Mouse (Mus musculus) monocyte, adult 5-6 weeks (primary cell): ENCODE results near the gene Zfp646. TPM values are rescaled to one million over a fixed set of nuclear protein-coding genes. Genes with fewer than 3 reads are reported as not detected.
"Not testable (repeated sequence)": the region's sequence is repeated elsewhere in the genome, so short reads cannot be mapped to it uniquely, and the experiment has no call there.

Experiments
- ATAC-seq: fragments of 153-309, 156-312 bp; replicated peaks from 2 replicates; pipeline ENCODE4 v1.8.0; 2017; ENCODE audit warnings: mild to moderate bottlenecking; ENCODE audit not compliant: low TSS enrichment, insufficient number of reproducible peaks, severe bottlenecking, poor library complexity, low FRiP score
- total RNA-seq: library from RNA; stranded (forward); fragments of 200-1000, 200-491, 200-594 nt; gene quantifications from 3 replicates; pipeline ENCODE4 v1.2.3, GENCODE M21; 2017

Zfp646 gene
- total RNA-seq, 1 experiment from 2014 or later = 49.9 TPM

DNA sequence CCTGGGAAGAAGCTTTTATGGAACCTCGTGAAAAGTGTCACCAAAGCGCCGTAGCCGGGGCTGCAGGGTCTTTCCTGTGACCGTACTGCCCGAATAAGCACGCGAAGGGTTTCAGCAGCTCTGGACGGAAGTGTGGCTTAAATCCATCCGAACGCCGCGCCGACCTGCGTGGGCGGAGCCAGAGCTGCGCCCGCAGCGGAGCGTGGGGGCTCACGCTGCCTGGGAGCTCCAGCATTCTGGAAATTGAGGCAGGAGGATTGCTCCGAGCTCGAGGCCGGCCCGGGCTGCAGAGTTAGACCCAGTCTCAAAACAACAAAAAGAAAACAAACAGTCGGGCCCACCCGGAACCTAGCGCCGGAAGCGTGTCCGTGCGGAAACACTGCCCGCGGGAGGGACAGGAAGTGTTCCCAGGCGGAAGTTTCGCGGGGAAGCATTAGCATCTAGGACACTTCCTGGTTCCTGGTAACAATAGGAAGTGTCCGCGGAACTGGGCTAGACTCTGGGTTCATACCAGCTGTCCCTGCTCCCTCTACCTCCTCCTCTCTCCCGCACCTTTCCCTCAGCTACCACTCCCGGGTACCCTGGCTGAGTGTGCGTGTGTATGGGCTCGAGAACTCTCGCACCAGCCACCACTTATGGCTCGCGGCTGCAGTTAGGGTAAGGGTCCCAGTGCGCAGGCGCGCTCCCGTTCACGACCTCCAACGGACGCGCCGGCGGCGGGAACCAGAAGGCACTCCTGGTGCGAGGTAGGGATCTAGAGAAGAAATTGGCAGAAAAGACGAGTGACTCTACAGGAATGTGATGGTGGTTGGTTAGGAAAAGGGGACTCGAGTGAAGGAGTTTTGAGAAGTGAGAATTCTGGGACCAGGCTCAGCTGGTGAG, 687 bp downstream of the Zfp646 start, which contains the start of gene Zfp668:
Gene Zfp668, minus strand, starts transcription at position 362 of the 882 bp plus-strand sequence.
- ATAC-seq = peak; percentile 79

GRCm38 (mm10) chr7:127879301-127879700, 3.3 kb downstream of the Zfp646 start:
- ATAC-seq = no peak

- no peak for ATAC-seq
Observed at GRCm38 (mm10) chr7:127880431-127880830, 4.4 kb downstream of the Zfp646 start.

- ATAC-seq = no peak
Observed at GRCm38 (mm10) chr7:127885951-127886350, 9.9 kb downstream of the Zfp646 start.

DNA sequence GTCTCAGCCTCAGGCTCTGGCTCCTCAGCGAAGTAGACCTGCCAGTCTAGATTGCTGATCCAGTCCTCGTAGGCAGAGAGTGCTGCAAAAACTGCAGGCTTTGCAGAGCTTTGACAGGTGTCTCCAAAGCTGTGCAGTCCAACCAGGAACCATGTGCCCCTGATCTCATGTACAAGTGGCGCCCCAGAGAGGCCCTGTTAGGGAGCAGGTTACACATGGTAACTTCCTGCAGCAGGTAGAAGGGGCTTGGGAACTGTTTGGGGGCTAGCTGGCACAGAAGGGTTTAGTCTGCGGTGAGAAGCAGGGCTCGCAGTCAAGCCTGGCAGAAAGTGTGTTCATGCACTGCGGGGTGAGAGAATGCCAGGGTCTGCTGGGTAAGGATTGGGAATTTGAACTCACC, 10.5 kb downstream of the Zfp646 start:
- no peak for ATAC-seq

DNA sequence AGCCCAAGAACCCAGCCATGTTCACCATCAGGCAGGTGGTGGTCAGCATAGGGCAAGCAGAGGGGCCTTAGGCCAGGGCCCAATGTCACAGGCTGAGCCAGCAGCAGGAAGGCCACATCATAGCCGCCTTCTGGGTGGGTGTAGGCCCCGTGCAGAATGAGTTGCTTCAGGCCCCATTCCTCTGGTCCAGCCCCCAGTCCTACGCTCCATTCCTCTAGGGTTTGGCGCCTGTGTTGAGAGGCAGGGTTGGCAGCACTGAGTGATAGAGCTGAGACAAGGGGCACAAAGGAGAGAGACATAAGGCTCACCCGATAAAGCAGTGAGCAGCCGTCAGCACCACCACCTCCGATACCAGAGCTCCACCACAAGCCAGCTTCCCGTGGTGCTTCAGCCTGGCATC, 11.2 kb downstream of the Zfp646 start:
- no peak for ATAC-seq

DNA sequence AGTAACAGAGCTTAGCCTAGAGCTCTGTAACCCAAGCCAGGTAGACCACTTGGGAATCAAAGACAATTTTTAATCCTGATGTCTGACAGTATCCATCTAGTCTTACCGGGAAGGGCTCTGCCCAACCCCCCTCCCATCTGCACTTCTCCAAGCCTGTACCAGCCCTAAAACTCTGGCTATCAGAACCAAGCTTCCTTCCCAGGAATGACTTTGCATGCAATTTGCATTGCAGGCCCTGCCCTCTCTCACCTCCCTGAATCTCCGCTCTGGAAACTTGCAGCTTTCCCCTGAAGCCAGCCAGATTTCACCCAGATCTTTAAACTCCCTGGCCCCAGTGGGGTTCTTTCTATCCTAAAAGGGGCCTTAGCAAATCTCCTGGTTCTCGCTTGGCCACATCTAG, 11.8 kb downstream of the Zfp646 start:
- ATAC-seq = no peak

DNA sequence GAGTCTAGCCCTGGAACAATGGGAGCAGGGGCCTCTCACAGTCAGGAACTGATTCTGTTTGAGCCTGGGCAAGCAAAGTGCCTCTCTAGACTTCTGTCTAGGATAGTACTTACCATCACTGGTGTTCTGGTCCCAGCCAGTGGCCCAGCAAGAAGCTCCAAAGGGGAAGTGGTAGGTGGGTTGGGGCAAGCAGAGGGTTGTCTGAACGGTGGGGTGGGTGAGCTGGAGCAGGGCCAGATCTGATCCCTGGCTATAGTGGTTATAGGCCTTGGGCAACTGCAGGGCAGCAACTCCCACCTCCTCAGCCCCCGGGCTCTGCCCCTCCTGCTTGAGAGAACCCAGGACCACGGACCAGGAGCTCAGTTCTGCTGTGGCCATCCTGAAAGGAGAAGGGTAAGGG, 12.8 kb downstream of the Zfp646 start:
- no peak for ATAC-seq

GRCm38 (mm10) chr7:127890798-127891197, 14.8 kb downstream of the Zfp646 start, which contains the start of gene Prss53:
Gene Prss53, minus strand, starts transcription at chr7:127890970.
- no peak for ATAC-seq

GRCm38 (mm10) chr7:127894480-127894879, 18.5 kb downstream of the Zfp646 start:
- ATAC-seq = no peak

GRCm38 (mm10) chr7:127895442-127895841, 19.4 kb downstream of the Zfp646 start, which contains the start of the genes Gm21974 and Vkorc1:
Gene Gm21974, minus strand, starts transcription at chr7:127895454.
Gene Vkorc1, minus strand, starts transcription at chr7:127895617.
- peak; percentile 92 for ATAC-seq

GRCm38 (mm10) chr7:127895891-127896290, 19.9 kb downstream of the Zfp646 start:
- ATAC-seq = not testable (repeated sequence)

GRCm38 (mm10) chr7:127896384-127896783, 20.4 kb downstream of the Zfp646 start:
- 0 out of 2 replicates have a peak, but pooled peaks have one; percentile 30 for ATAC-seq

DNA sequence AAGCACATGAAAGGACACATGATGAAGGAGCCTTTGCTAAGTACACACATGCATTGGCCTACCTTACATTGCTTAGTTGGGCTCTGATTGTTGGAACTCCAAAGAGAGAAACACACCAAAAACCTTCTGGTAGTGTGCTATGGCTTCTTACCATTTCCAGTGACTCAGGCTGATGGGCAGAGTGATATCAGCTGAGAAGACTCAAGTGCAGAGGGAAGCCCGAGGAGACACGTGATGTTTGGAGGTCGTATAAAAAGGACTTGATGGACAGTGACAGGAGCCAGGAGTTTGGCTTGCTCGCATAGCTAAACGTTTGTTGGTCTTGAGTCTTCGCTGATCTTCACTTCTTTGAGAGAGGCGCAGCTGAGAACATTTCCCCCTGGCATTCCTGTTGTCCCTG, 21.5 kb downstream of the Zfp646 start:
- no peak for ATAC-seq

DNA sequence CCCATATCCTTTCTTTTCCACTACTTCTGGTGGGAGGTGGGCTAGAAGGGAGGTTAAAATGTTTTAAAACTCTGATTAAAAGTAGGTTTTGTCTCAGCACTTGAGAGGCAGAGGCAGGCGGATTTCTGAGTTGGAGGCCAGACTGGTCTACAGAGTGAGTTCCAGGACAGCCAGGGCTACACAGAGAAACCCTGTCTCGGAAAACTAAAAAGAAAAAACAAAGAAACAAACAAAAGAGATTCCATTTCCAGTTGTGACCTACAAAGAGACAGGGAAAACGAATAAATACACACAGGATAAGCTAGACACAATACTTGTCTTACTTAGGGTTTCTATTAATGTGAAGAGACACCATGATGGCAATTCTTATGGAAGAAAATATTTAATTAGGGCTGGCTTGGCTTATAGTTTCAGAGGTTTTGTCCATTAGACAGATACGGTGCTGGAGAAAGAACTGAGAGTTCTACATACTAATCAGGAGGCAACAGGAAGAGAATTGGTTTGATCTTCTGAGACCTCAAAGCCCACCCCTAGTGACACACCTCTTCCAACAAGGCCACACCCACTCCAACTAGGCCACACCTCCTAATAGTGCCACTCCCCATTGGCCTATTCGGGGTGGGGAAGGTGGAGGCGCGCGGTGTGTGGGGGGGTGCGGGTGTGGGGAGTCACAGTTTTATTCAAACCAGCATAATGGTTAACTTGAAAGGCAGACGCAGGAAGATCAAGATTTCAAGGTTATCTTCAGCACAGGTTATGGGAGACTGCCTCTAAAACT, 22.3 kb downstream of the Zfp646 start:
- ATAC-seq = no peak

- no peak for ATAC-seq
Observed at GRCm38 (mm10) chr7:127899997-127900396, 24.0 kb downstream of the Zfp646 start.

DNA sequence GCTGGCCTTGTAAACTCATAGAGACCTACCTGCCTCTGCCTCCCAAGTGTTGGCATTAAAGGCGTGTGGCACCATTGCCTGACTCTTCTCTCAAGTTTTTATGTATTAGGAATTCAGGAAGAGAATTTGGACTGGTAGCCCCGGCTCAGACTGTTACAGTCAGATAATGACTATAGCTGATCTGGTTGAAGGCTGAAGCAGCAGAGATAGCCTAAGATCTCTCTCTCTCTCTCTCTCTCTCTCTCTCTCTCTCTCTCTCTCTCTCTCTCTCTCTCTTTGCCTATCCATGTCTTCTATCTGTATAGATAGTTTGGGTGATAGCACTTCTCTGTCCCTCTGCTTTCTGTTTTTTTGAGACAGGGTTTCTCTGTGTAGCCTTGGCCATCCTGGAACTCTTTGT, 25.8 kb downstream of the Zfp646 start:
- no peak for ATAC-seq

GRCm38 (mm10) chr7:127903971-127904796, 28.2 kb downstream of the Zfp646 start, which contains the start of gene Bckdk:
Gene Bckdk, plus strand, starts transcription at chr7:127904082.
- ATAC-seq = peak; percentile 77

DNA sequence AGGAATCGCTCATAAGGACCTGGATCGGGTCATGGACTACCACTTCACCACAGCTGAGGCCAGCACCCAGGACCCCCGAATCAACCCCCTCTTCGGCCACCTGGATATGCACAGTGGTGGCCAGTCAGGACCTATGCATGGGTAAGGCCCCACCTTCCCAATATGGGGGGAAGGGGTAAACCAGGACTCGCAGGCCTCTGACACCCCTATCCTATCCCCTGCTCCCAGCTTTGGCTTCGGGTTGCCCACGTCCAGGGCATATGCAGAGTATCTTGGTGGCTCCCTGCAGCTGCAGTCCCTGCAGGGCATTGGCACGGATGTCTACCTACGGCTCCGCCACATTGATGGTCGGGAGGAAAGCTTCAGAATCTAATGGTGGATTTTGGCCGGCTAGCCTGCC, 31.9 kb downstream of the Zfp646 start:
- no peak for ATAC-seq
